In genomic region chr11:110477961-110478869, GRCm38 (mm10) we compare ENCODE assay signal across 7 mouse cellular contexts.
DNase-seq lines count a peak whose midpoint lies in the region; ATAC-seq and TF ChIP-seq lines count a peak whose summit lies in the region.

No protein-coding gene starts in this region.

- WGBS in lung, postnatal 0 days: 49% methylated on average over 18 of the region's 18 CpGs
- WGBS in stomach, postnatal 0 days: 51% methylated on average over 18 of the region's 18 CpGs

- no peak overlapping the region for H3K9ac ChIP-seq in lung, postnatal 0 days (replicated peaks; ENCODE audit: low read depth)
- H3K9ac ChIP-seq in stomach, postnatal 0 days (ENCODE audit: low read length): no peak overlapping the region

- no peaks in the 10 kb centered on the region for H3K36me3 ChIP-seq in lung, postnatal 0 days (ENCODE audit: insufficient read depth, low read length)
- no peaks in the 10 kb centered on the region for H3K36me3 ChIP-seq in stomach, postnatal 0 days (ENCODE audit: control insufficient read depth, insufficient read depth, low read length)

- intact Hi-C loops in gastrocnemius, postnatal 36 days (cut with DNase I): no loop called here

- peak; percentile 16 for DNase-seq in lung, postnatal 0 days (ENCODE audit: low spot score)
- no peak for DNase-seq in lung, postnatal 36 days
- DNase-seq in layer of hippocampus, postnatal 36 days: peak; percentile 27 to 44
- DNase-seq in stomach, postnatal 0 days (ENCODE audit: low spot score): no peak
- DNase-seq in gastrocnemius, postnatal 36 days: no peak
- DNase-seq in spleen, adult 18-20 months: no peak

- no peak for TF ChIP-seq EP300 in lung, postnatal 0 days (IDR thresholded peaks at IDR 0.05)
- TF ChIP-seq EP300 in stomach, postnatal 0 days (optimal IDR thresholded peaks at IDR 0.05): no peak

- no peak for TF ChIP-seq CTCF in lung, postnatal 0 days (IDR thresholded peaks at IDR 0.05)
- TF ChIP-seq CTCF in stomach, postnatal 0 days (IDR thresholded peaks at IDR 0.05; ENCODE audit: low read depth): no peak

- H3K4me3 ChIP-seq in lung, postnatal 0 days (ENCODE audit: low read depth, low read length): no peak overlapping the region
- H3K4me3 ChIP-seq in stomach, postnatal 0 days (ENCODE audit: low read depth, low read length): no peak overlapping the region

- no peaks in the 10 kb centered on the region for H3K9me3 ChIP-seq in lung, postnatal 0 days (ENCODE audit: low read length)
- H3K9me3 ChIP-seq in stomach, postnatal 0 days (ENCODE audit: control insufficient read depth, low read length): no peaks in the 10 kb centered on the region

- H3K27me3 ChIP-seq in lung, postnatal 0 days (replicated peaks; ENCODE audit: insufficient read depth, low read length): no peaks in the 10 kb centered on the region
- H3K27me3 ChIP-seq in stomach, postnatal 0 days (ENCODE audit: control insufficient read depth, insufficient read depth, low read length): no peaks in the 10 kb centered on the region

- ATAC-seq in lung, postnatal 0 days: no peak
- ATAC-seq in erythroblast, adult 5-6 weeks (replicated peaks; ENCODE audit: low FRiP score, poor library complexity, severe bottlenecking): peak; percentile 59
- ATAC-seq in stomach, postnatal 0 days (ENCODE audit: low FRiP score, low TSS enrichment): no peak

- H3K27ac ChIP-seq in lung, postnatal 0 days (ENCODE audit: low read length): no peak overlapping the region
- peak overlapping the region; percentile 61 for H3K27ac ChIP-seq in stomach, postnatal 0 days (replicated peaks)

- no peak overlapping the region for H3K4me2 ChIP-seq in lung, postnatal 0 days (replicated peaks; ENCODE audit: low read depth, low read length)
- no peak overlapping the region for H3K4me2 ChIP-seq in stomach, postnatal 0 days (replicated peaks; ENCODE audit: low read depth)

- no peaks in the 10 kb centered on the region for H3K4me1 ChIP-seq in lung, postnatal 0 days (ENCODE audit: insufficient read depth, low read depth, low read length)
- 0 out of 2 replicates have a peak, but pooled peaks cover 3% of the 10 kb centered on the region for H3K4me1 ChIP-seq in stomach, postnatal 0 days (replicated peaks; ENCODE audit: control insufficient read depth, insufficient read depth)

Comparison
In these comparisons a context has a peak if more than half of its experiments do, and no peak if none do; other contexts are left out.
1. DNase-seq: peak in lung, postnatal 0 days (single experiment) and layer of hippocampus, postnatal 36 days (2 of 2); none in lung, postnatal 36 days (single experiment), stomach, postnatal 0 days (single experiment), gastrocnemius, postnatal 36 days (0 of 2) and spleen, adult 18-20 months (0 of 2).